Mouse (Mus musculus) myocyte (in vitro differentiated cells): ENCODE measurements around the gene Tmem267.

Experiments
- REST ChIP-seq: IDR thresholded peaks from one replicate; pipeline ENCODE4 v1.6.1; 2011; ENCODE audit warnings: mild to moderate bottlenecking, control low read depth, moderate library complexity; ENCODE audit not compliant: insufficient read depth, insufficient read length
- TCF12 ChIP-seq: IDR thresholded peaks from one replicate; pipeline ENCODE4 v1.6.1; 2011; ENCODE audit warnings: mild to moderate bottlenecking, control low read depth; ENCODE audit not compliant: poor library complexity, insufficient read depth, severe bottlenecking

- TF ChIP-seq TCF12 = no peak
- no peak for TF ChIP-seq REST
Measured at GRCm38 (mm10) chr13:119654734-119655133, 166.9 kb downstream of the Tmem267 start.
